Mouse (Mus musculus): Measurements from ENCODE around the gene Napepld.

DNA sequence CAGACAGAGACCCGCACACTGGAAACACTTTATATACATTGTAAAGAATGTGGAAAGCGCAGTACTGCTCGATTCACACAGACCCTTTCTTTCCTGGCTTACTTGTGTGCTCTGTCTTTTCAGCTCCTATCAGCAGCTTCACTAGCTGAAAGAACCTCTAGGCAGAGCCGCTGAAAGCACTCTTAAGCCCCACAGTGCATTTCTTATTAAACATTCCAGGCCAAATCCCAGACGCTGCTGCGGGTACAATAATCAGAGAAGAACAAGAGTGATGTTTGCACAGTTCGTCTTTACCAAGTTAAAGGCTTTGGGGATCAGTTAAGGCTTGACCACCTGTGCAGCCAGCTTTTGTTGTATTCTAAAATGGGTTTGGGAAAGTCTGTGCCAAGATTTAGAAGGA is 23.7 kb upstream of the Napepld start:
- TF ChIP-seq CTCF (IDR thresholded peaks at IDR 0.05; ENCODE audit: control insufficient read depth, insufficient read depth, low read length) (no peak), POLR2A (IDR thresholded peaks at IDR 0.05; ENCODE audit: borderline replicate concordance, control insufficient read depth, low read depth, low read length) (no peak)
